In the genomic region with DNA sequence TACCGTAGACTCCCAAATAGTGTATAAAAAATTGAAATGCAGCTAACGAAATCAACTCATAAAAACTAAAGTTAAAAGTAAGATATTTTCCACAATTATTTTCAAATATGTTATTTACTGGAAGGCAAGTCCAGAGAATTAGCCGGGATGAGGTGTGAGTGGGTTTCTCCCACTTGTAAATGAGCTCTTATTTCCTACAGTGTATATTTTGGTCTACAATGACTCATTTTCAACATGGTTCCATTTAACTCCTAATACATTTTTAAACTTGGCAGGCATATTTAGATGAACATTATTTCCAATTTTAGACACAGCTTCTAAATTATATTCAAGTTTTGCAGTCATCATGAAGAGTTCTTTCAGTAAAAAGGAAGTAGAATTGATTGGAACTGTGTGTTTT, we compare ENCODE assay signal across 24 mouse cellular contexts.
A peak's percentile ranks its signal among the peaks of the same experiment; 100 is the strongest.
DNase-seq lines count a peak whose midpoint lies in the region; ATAC-seq and TF ChIP-seq lines count a peak whose summit lies in the region.
"Had no signal": no experiment of that assay in that cellular context is flagged by ENCODE, and none has a peak within 500 bp of the region (broad histone marks: within the 10 kb centered on the region; RNA-seq: fewer than 3 reads in every experiment).

No protein-coding gene starts in this region.

- H3K4me3 ChIP-seq in left cerebral cortex, adult 2 months: no peak overlapping the region
- H3K4me3 ChIP-seq in liver, embryonic 11.5 days (ENCODE audit: low read depth, low read length): no peak overlapping the region
- H3K4me3 ChIP-seq: embryonic facial prominence, embryonic 13.5 days; embryonic facial prominence, embryonic 15.5 days; erythroblast, embryonic 14.5 days; forebrain, embryonic 10.5 days; forebrain, embryonic 12.5 days had no signal

- WGBS in liver, embryonic 11.5 days: 91% methylated on average over 3 of the region's 3 CpGs

- H3K9ac ChIP-seq in liver, embryonic 11.5 days (ENCODE audit: low read depth, low read length): no peak overlapping the region
- H3K9ac ChIP-seq: embryonic facial prominence, embryonic 13.5 days; embryonic facial prominence, embryonic 15.5 days; forebrain, embryonic 12.5 days had no signal

- no peak for TF ChIP-seq CTCF in left cerebral cortex, adult 2 months (IDR thresholded peaks at IDR 0.05)

- ATAC-seq in megakaryocyte progenitor cell, adult 5-6 weeks (replicated peaks; ENCODE audit: poor library complexity): no peak
- no peak for ATAC-seq in liver, embryonic 11.5 days (replicated peaks; ENCODE audit: low FRiP score)
- ATAC-seq: activated CD4-positive, CD25-positive, alpha-beta regulatory T cell, adult 4 months; forebrain, embryonic 14.5 days; forebrain, embryonic 16.5 days; Patski had no signal

- no peaks in the 10 kb centered on the region for H3K9me3 ChIP-seq in liver, embryonic 11.5 days (ENCODE audit: control insufficient read depth, low read length)
- H3K9me3 ChIP-seq: embryonic facial prominence, embryonic 13.5 days; embryonic facial prominence, embryonic 15.5 days; forebrain, embryonic 10.5 days; forebrain, embryonic 12.5 days had no signal

- no peaks in the 10 kb centered on the region for H3K27me3 ChIP-seq in liver, embryonic 11.5 days (replicated peaks; ENCODE audit: control insufficient read depth, insufficient read depth, low read length)
- H3K27me3 ChIP-seq: embryonic facial prominence, embryonic 13.5 days; embryonic facial prominence, embryonic 15.5 days; forebrain, embryonic 12.5 days; Patski had no signal

- peak overlapping the region; percentile 33; the same call in 1 of the 2 replicates for H3K27ac ChIP-seq in left cerebral cortex, adult 2 months
- H3K27ac ChIP-seq in liver, embryonic 11.5 days (ENCODE audit: low read depth, low read length): no peak overlapping the region
- H3K27ac ChIP-seq: embryonic facial prominence, embryonic 13.5 days; embryonic facial prominence, embryonic 15.5 days; forebrain, embryonic 10.5 days; forebrain, embryonic 12.5 days had no signal

- no peak overlapping the region for H3K4me2 ChIP-seq in liver, embryonic 11.5 days
- H3K4me2 ChIP-seq: embryonic facial prominence, embryonic 13.5 days; embryonic facial prominence, embryonic 15.5 days; forebrain, embryonic 12.5 days had no signal

- no peaks in the 10 kb centered on the region for H3K4me1 ChIP-seq in liver, embryonic 11.5 days (replicated peaks; ENCODE audit: control insufficient read depth, insufficient read depth, low read length)
- H3K4me1 ChIP-seq: embryonic facial prominence, embryonic 13.5 days; embryonic facial prominence, embryonic 15.5 days; forebrain, embryonic 10.5 days; forebrain, embryonic 12.5 days had no signal

- intact Hi-C loops in left cerebral cortex, adult 2 months (cut with DNase I): no loop called here
- intact Hi-C loops in left cerebral cortex, postnatal 36 days (cut with DNase I): no loop called here

- DNase-seq in left cerebral cortex, adult 2 months (ENCODE audit: extremely low spot score in 1 of 2, low spot score in 2 of 2): no peak
- DNase-seq in left cerebral cortex, postnatal 36 days (ENCODE audit: low spot score in 2 of 2): no peak
- DNase-seq in brain, adult 2 months (ENCODE audit: low read depth, low spot score): peak; percentile 67
- DNase-seq in liver, embryonic 11.5 days (ENCODE audit: low spot score): no peak
- DNase-seq: adrenal gland, adult 8-10 months; adrenal gland, postnatal 14 days; adrenal gland, postnatal 36 days; cerebellum, adult 11 months; cerebellum, adult 18-20 months; cerebellum, adult 8-10 months; cerebellum, adult 9-11 months; cerebellum, postnatal 14 days; cerebellum, postnatal 36 days; embryo, embryonic 11 days had no signal

- H3K36me3 ChIP-seq in liver, embryonic 11.5 days (ENCODE audit: control insufficient read depth, insufficient read depth, low read length): no peaks in the 10 kb centered on the region; the same call in 1 of the 2 replicates
- H3K36me3 ChIP-seq: embryonic facial prominence, embryonic 15.5 days had no signal
